Mouse (Mus musculus) small intestine, adult 2 months (tissue): ENCODE measurements around the gene Gm2897. TPM values are rescaled to one million over a fixed set of nuclear protein-coding genes. Genes with fewer than 3 reads are reported as not detected.
A peak's percentile ranks its signal among the peaks of the same experiment; 100 is the strongest.
"Not testable (repeated sequence)": the region's sequence is repeated elsewhere in the genome, so short reads cannot be mapped to it uniquely, and the experiment has no call there.

ENCODE experiments used
- H3K27ac ChIP-seq: fragments of 200-500 bp; 2 replicates; pipeline ENCODE4 v1.5.1; 2012; ENCODE audit warnings: low read depth, low read length, control low read depth, inconsistent platforms; ENCODE audit not compliant: insufficient read depth
- H3K27me3 ChIP-seq: fragments of 200-500 bp; 2 replicates; pipeline ENCODE4 v1.6.1; 2012; ENCODE audit warnings: mild to moderate bottlenecking, moderate library complexity, low read length, inconsistent platforms; ENCODE audit not compliant: control insufficient read depth, insufficient read depth
- H3K36me3 ChIP-seq: fragments of 200-500 bp; 2 replicates; pipeline ENCODE4 v1.6.1; 2012; ENCODE audit warnings: mild to moderate bottlenecking, low read length, control low read depth, inconsistent platforms; ENCODE audit not compliant: control insufficient read depth, insufficient read depth
- H3K4me1 ChIP-seq: fragments of 200-500 bp; 2 replicates; pipeline ENCODE4 v1.6.1; 2012; ENCODE audit warnings: low read length, inconsistent platforms, mixed read lengths; ENCODE audit not compliant: control insufficient read depth, insufficient read depth, insufficient read length
- H3K4me3 ChIP-seq: fragments of 200-500 bp; 2 replicates; pipeline ENCODE4 v1.5.1; 2012; ENCODE audit warnings: low read depth, mild to moderate bottlenecking, control low read depth, inconsistent platforms, low read length, moderate library complexity
- WGBS: fragments of 180-500 bp; shearing (Covaris S2); methylation state at CpG from one replicate; pipeline ENCODE4 v1.1.7; 2018; 5-methylcytosine and 5-hydroxymethylcytosine counted together
- polyA plus RNA-seq: library from polyadenylated mRNA; depleted of rRNA; stranded (reverse); fragments of >200 nt; gene quantifications from 2 replicates; pipeline ENCODE4 v1.2.3, GENCODE M21; 2012; rRNA removed

Gm2897 gene
- not detected in 2 replicates for polyA plus RNA-seq

DNA sequence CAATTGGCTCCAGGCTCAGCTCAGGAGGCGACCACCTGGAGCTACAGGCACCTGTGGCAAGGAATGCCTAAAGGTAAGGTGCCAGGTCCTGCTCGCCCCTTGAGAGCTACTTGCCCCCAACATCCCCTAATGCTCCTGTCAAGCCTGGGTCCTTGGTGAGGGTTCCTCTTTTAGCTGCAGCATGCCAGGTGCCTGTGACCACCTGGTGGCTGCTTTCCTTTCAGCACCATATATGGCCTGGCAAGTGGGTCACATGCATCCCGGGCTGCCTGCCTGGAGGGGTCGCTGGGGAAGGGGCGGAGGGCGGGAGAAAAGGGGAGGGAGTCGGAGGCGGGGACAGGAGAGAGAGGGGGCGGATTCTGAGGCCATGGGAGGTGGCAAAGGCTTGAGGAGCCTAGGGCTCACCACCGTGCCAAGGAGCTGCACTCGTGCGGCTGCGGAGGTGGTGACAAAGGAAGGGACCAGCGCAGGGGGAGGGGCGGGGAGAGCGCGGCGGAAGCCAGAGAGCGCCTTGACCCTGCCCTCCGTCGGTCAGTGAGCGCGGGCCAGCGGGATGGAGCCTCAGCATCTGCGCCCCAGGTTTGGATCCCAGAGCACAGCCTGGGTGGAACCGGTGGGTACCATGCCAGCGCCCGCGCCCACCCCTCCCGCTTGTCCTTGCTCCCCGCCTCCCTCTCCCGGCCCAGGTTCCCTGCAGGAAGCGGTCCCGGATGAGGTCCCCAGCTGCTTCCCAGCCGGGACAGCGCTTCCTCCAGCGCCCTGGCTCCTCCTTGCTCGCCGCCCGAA, at the start of gene Gm2897:
TSS of gene Gm2897 (plus strand) at position 559 of the 786 bp plus-strand sequence.
- 3% methylated on average over 35 of the region's 40 CpGs for whole genome bisulfite sequencing

GRCm38 (mm10) chr14:3029702-3030101, 19.4 kb upstream of the Gm2897 start, which contains the start of gene Gm2888:
TSS of gene Gm2888 (plus strand) at chr14:3030002.
- not testable (repeated sequence) for H3K4me3 ChIP-seq, H3K27ac ChIP-seq, H3K36me3 ChIP-seq, H3K4me1 ChIP-seq, H3K27me3 ChIP-seq
- 53% methylated on average over 3 of the region's 3 CpGs for WGBS

More for the DNA sequence above, at the start of gene Gm2897:
- H3K36me3 ChIP-seq, H3K27ac ChIP-seq, H3K27me3 ChIP-seq, H3K4me1 ChIP-seq: not testable (repeated sequence)
- H3K4me3 ChIP-seq: peak within 1 kb of the TSS; percentile 51

DNA sequence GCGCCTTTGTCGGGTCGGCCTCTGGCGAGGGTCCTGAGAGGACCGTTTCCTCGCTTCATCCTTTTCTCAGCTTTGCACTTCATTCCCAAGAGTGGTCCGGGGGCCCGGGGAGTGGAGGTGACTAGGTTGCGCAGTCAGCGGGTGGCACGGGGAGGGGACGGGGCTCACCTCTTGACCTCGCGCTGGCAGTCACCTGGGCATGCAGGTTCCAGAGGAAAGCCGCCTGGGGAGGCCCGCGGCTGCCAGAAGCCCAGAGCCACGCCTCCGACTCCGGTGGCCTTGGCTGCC, 372 bp downstream of the Gm2897 start:
- peak overlapping the region; percentile 51 for H3K4me3 ChIP-seq
- H3K36me3 ChIP-seq, H3K4me1 ChIP-seq, H3K27ac ChIP-seq, H3K27me3 ChIP-seq: not testable (repeated sequence)
- WGBS: 3% methylated on average over 18 of the region's 20 CpGs

- 1% methylated on average over 5 of the region's 8 CpGs for WGBS
- not testable (repeated sequence) for H3K27me3 ChIP-seq, H3K27ac ChIP-seq, H3K4me1 ChIP-seq, H3K4me3 ChIP-seq, H3K36me3 ChIP-seq
Measured at GRCm38 (mm10) chr14:3050087-3050486, 1.0 kb downstream of the Gm2897 start.

DNA sequence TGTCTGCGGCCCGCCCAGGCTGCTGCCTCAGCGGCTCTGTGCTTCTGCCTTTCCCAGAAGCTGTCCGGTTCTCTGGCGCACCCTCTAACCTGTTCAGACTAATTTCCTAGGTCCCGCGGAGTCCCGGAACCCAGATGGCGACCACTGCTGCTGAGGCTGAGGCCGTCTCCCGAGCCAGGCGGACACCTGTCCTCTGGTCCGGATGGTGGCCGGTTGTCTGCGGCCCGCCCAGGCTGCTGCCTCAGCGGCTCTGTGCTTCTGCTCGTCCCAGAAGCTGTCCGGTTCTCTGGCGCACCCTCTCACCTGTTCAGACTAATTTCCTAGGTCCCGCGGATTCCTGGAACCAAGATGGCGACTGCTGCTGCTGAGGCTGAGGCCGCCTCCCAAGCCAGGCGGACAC, 67.0 kb downstream of the Gm2897 start:
- not testable (repeated sequence) for H3K27ac ChIP-seq, H3K4me3 ChIP-seq, H3K27me3 ChIP-seq, H3K36me3 ChIP-seq, H3K4me1 ChIP-seq
- WGBS: 90% methylated on average over 20 of the region's 25 CpGs

Other genes starting within 250 kb of the Gm2897 start
- not detected in 2 replicates for gene Gm2888, start 19.3 kb upstream of the Gm2897 start, polyA plus RNA-seq
- gene Gm10340, start 84.7 kb downstream of the Gm2897 start, polyA plus RNA-seq: not detected in 2 replicates
- gene Gm5795, start 139.0 kb downstream of the Gm2897 start, polyA plus RNA-seq: not detected in 2 replicates
- gene D830030K20Rik, start 159.2 kb downstream of the Gm2897 start, polyA plus RNA-seq: 0.08 TPM in 1 of 2 replicates, not detected in the other